Mouse (Mus musculus) C2C12 (cell line): ENCODE measurements around the gene Chd3.

Experiments used
- CTCF ChIP-seq: IDR thresholded peaks from one replicate; pipeline ENCODE4 v1.5.1; 2011; ENCODE audit not compliant: control insufficient read depth, insufficient read depth, insufficient read length
- FOSL1 ChIP-seq: IDR thresholded peaks from one replicate; pipeline ENCODE4 v1.8.0; 2011; ENCODE audit warnings: mild to moderate bottlenecking, low read length; ENCODE audit not compliant: poor library complexity, insufficient read depth, severe bottlenecking

GRCm38 (mm10) chr11:69322693-69323471 is 46.3 kb downstream of the Chd3 start:
- TF ChIP-seq CTCF (no peak), FOSL1 (no peak)
